Mouse (Mus musculus) heart, postnatal 4 days (tissue): ENCODE data around the gene Gm49394. TPM values are rescaled to one million over a fixed set of nuclear protein-coding genes. Genes with fewer than 3 reads are reported as not detected.

ENCODE experiments used
- DNase-seq: peaks from one replicate; pipeline ENCODE4 v3.0.0; 2021
- total RNA-seq, 2 experiments: library from RNA; stranded (reverse); gene quantifications; 2 replicates each; pipeline ENCODE4 v1.2.3; 2021

The Gm49394 gene
- under 1 TPM in 1 of 2 experiments, not detected in 1; 0.16 TPM for total RNA-seq

DNA sequence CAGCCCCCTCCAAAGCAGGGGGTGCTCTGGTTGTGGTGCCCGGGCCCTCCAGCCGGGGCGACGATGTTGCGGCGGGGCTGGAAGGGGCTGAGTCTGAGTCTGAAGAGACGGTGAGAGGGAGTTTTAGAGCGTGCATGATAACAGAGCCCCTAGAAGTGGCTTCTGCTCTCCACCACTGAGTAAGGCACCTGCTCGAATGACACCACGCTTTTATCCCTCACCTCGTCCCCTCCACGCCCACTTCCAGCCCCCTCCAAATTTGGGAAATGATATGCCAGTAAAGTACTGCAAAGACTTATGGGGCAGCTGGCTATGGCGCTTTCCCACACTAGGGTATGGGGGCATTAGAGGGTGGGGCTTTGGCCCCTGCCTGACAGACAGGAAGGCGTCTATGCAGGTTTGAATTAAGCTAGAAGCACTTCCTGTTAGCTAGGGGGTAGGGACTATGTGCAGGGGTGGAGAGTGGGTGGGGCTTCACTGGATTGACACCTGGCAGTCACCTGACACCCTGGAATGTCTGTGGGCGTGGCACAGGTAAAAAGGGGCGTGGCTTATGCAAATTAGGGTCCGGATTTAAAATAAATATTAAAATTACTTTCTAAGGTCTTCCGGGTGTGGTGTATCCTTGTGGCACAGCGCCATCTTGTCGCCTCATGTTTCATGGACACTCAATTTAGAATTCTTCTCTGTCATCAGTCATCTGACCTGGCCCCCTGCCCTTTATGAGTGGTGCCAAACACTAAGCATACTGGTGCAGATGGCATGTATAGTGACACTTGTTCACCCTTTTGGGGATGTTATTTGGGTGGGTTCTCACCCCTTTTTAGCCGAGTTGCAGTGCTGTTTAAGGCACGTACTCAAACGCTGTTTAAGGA lies at the start of gene Gm49394:
Gene Gm49394 (minus strand): TSS at position 192 of the 875 bp plus-strand sequence.
- peak; percentile 20 for DNase-seq

DNA sequence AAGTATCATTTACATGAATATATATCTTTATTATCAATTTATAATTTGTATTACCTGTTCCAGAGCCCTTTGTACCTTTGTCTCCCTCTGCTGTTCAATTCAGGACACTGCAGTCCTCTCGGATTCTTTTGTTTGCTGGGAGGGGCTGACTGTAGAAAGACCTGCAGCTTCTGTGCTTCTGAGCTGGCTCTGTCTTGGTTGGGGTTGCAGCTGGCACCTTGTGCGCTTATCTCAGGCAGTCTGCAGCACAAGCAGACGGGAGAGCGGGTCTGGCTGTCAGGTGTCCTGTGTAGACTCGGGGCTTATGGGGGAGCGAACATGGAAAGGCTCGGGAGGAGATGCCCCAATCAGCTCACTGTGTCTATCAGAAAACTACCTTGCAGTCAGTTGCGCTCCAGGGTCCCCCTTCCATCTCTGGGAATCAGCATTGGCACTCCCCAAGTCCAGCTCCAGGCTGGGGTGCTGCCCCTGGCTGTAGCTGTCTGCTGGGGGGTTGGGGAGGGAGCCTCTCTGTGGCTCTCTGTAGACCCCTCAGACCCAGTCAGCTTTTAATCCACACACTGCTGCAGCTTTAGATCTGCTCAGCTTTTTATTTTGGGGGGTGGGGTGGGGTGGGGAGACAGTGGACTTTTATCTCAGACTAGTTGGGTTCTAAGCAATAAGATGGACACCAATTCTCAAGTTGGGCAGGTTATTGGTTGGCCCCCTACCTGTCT lies 45.2 kb upstream of the Gm49394 start:
- DNase-seq: peak; percentile 65

DNA sequence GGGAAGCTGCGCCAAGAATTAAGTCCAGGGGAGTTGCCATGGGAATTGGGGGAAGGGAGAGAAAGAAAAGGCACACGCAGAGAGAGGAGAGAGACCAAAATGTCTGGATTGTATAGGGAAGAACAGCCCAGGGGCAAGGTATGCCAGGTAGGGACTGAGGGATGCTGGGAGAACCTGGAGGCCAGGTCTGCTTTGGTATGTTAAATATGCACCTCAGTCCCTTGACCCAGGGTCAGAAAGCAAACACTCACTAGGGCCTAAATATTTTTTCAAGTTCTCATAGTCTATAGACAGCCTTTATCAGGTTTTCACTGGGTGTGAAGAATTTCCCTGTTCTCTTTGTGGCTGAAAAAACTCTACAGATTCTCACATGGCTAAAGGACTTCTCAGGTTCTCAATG lies 37.1 kb upstream of the Gm49394 start:
- no peak for DNase-seq

DNA sequence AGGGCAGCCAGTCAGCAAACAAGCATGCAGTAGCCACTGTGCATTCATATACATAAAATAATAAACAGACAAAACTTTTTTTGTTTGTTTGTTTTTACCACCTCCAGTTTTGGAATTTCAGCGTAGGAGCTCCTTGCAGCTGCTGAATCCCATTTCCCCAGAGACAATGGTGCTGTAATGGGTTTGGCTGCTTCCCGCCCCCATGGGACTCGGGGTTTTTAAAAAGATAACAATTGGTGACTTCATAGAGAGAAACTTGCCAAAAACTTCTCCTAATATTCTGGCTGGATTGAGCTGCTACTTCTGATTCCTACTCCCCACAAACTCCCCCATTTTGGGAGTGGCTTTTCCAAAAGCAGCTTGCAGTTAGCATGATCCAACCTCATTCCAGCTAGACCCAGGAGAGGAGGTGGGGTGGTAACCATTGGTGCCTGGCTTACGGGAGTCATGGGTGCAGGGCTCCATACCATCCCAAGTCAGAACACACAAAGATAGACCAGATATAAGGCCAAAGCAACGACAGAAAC lies 29.7 kb upstream of the Gm49394 start:
- peak; percentile 75 for DNase-seq

DNA sequence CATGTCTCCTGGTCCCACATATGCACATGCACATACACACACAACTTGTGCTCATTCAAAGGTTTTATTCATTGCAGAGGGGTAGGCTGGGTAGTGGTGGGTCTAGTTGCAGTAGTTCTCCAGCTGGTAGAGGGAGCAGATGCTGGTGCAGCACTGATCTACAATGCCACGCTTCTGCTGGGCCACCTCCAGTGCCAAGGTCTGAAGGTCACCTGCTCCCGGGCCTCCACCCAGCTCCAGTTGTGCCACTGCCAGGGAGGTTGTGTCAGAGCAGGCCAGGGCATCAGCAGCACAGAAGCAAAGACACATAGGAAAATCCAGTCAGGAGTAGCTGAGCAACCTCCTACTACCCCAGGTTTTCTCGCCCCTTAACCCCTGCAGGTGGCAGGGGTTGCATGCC lies 8.9 kb upstream of the Gm49394 start:
- no peak for DNase-seq

DNA sequence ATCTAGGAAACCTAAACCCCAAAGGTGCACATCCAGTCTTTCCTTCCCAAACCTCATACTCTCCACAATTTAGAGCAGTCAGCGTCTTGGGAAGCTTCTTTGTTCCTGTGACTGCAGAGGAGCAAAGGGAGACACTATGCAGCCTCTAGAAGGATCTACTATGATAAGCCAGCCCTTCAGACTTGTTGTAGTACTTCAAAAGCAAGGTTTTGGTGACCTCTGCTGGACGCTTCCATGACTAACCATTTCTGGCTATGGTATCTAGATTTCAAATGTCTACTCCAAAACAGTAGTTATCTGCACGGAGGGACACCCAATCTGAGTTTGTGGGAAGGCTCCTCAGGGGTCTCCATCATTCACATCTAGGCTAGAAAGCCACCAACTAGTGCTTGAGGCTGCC lies 5.9 kb upstream of the Gm49394 start:
- DNase-seq: peak; percentile 75

DNA sequence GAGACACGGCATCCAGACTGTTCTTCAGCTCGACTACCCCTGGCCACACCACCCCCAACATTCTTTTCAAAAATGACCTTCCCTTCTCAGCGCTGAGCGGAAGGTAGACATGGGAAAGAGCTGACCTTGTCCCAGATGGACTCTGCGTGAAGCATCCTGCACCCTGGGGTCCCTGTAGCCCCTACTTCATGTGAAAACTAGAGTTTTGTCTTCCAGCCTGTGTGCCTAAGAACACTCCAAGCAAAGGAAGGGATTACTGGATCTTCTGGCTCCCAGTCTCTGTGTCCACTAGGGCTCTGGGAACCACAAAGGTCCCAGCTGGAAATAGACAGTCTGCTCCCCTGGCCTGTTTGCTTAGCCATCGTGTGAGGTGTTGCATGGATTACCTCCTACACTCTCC lies 5.4 kb upstream of the Gm49394 start:
- no peak for DNase-seq

DNA sequence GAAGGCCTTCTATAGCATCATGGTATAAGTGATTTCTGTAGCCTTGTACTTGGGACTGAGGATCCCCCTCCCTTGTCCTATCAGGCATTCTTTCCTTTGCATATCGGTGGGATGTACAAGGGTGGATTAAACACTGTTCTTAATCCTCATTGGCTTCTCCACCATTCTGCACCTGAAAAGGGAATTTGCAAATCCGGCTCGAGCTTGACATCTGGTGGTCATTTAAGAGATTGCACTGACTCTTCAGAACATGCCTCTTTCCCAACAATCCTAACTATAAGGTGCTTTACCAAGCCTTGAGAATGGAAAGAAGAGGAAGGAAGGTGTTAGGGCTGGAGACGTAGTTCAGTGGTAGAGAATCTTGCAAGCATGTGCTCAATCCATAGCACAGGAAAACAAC lies 2.4 kb upstream of the Gm49394 start:
- peak; percentile 70 for DNase-seq

DNA sequence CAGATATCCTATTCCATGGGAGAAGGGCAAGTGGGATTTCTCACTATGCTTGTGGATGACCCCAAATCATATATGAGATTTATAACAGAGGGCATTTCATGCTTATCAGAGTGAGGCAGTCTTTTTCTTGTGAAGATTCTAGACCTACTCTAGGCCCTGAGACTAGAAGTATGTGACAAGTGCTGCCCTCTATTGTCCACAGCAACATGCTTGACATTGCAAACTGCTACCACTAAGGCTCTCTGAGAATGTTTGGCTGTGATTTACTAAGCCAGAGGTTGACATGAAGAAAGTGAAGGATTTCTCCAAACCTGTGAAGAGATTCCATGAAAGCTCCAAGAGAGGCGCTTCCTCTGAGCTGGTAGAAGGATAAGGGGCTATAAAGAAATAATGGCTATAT lies 1.3 kb upstream of the Gm49394 start:
- DNase-seq: no peak

DNA sequence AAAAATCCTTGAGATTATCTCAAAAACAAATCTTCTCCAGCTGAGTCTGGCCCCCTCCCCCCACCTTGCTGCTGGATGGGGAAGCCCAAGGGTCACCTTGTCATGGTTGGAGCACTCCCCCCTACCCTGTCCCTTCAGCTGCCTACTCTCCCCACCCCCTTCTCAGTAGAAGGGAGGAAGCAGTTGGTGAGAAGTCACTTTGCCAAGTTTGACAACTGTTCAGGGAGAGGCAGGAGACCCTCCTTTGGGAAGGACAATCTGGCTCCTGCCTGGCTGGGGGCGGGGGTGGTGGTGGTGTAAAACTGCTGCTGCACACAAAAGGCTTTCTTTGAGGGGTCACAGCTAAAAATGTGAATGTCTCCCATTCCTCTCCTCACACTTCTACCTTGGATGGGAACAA lies 1.4 kb downstream of the Gm49394 start:
- no peak for DNase-seq

DNA sequence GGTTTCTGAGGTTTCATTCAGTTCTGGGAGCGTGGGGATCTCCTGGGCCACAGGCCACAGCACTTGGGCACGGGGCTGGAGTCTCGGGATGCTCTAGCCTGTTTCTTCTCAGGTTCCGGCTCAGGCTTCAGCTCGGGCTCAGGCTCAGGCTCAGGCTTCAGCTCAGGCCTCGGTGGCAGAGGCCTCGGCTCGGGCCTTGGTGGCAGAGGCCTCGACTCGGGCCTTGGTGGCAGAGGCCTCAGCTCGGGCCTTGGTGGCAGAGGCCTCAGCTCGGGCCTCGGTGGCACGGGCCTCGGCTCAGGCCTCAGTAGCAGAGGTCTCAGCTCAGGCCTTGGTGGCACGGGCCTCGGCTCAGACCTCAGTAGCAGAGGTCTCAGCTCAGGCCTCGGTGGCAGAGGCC lies 2.2 kb downstream of the Gm49394 start:
- peak; percentile 4 for DNase-seq

DNA sequence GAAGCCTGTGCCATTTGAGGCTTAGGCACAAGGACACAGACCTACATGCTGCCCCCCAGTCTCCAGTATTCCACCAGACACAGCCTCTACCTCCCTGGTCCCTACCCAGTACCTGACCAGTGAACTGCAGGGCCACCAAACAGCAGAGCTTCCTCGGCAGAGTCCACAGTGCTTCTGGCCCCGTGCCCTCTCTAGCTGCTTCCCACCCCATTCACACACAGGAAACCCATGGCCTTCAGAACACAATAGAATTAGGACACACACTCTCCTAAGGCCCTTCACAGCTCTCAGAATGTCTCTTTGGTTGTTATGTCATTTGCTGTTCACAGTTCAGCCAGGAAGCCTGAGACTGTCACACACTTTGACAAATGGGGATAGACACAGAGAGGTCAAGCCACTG lies 3.1 kb downstream of the Gm49394 start, which contains the start of gene Igf2:
Gene Igf2 (minus strand): TSS at position 158 of the 400 bp plus-strand sequence.
- no peak for DNase-seq

DNA sequence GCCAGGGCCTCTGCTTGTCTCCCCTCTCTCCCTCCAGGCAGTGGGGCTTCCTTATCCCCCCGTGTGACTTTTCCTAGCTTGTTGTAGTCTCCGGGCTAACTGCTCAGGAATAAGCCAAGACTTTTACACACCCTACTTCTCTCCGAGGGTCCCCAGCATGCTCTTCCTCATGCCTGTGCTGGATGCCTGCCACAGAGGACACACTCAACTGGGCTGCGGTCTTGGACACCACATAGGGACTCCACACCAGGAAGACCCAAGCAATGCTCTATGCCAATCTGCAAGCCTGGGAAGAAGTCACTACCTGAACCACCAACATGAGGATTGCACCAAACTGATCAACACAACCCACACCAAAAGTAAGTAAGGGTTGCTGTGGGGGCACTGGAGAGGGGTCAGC lies 3.6 kb downstream of the Gm49394 start:
- DNase-seq: no peak

DNA sequence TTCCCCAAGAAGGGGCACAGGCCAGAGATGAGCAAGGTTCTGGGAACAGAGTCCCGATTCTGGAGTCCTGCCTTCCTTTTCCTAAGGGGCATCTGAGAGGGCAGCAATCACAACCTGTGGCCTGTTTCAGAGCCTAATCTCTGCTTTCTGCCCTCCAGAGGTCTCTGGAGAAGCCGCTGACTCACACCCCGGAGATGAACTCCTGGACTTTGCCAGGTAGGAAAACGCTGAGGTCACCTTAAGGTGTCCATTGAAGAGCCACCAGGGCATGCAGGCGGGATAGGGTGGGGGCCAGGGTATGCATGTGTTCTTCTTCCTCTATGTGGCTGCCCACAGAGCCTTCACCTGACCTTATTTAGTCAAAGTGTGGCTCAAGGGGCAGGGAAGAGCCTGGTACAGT lies 4.4 kb downstream of the Gm49394 start:
- DNase-seq: no peak

DNA sequence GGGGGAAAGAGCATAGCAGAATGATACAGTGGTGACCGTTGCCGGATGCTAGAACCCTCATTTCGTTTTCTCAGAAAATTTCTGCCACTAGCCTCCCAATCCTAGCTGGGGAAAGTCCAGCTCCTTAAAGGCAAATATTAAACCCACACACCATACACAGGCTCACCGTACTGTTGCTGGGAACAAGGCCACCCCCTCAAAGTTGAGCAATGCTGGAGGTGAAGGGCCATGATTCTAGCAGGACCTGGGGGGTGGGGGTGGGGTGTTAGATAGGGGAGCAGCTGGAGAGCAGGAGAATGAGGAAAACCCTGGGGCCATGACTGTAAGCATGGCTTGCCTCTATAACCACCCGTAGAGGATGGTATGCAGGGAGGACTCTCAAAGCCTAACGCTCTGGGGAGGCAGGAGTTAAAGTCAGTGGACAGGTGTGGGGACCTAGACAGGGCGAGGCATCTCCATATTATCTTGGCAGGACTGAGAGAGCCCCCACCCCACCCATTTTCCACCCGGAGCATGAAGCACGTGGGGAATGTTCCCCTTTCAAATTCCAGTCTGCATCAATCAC lies 5.2 kb downstream of the Gm49394 start:
- no peak for DNase-seq

DNA sequence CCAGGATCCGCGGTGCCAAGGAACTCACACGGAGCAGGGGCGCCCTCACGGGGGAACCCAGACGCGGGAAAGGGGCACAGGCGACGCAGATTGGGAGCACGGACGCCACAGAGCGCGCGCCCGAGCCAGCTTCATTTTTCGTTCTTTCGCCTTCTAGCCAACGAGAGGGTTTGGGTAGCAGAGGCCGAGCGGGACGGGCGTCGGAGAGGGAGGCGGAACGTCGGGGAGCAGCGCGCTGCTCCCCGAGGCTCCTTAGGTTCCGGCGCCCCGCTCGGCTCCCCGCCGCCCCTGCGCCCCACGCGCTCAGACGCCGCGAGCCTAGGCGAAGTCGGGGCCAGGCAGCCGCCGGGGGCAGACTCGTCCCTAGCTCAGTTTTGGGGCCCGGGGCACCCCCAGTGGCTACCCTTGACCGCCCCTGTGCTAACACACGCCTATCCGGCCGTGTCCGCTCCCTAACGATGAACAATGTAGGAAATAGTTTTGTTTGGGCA lies 5.8 kb downstream of the Gm49394 start:
- peak; percentile 65 for DNase-seq

DNA sequence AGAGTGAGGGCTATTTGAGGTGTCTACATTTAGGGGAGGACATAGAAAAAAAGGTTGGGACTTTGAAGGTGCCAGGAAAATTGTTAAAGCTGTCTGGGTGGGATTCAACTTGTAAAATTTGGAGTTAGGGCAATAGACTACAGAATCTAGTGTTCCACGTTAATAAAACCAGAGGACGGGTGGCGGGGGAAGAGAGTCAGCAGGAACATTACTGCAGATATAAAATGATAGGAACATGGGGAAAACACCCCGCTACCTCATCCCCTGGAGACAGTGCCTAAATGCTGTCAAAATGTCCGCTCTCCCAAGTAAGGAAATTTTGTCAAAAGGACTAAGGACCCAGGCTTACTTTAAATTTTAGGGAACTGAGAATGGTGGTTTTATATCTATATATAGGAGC lies 6.6 kb downstream of the Gm49394 start:
- no peak for DNase-seq

DNA sequence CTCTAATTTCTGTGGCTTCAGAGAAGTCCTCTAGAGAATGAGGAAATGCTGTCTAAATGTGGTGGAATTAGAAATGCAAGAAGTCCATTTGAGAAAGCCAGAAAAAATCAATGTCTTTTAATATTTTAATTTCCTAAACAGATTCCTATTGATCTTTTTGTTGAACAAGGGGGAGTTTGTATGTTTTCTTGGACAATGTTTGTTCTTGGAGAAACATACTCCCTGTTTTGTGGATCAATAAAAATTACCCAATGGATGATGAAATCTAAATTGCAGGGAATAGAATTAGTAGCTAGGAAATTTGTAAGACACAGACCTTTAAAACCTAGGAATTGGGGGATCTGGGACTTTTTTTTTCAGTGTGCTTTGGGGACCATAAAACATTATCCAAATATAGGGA lies 7.9 kb downstream of the Gm49394 start:
- no peak for DNase-seq

DNA sequence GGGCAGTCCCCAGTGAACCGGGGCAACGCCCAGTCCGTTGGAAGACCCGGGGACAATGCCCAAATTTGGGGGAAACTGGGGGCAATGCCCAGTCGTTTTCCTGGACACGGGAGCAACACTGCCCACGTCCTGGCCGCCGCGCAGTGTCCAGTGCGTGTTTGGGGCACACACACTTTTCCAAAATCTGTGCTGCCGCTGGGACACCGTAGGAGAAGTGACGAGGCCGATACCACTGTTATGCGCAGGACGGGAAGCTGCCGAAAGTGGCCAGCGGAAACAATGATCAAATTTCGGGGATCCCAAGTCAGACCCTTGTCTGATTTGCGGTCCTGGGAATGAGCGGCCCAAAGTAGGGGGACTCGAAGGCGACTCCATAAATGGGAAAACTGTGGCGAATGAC lies 8.7 kb downstream of the Gm49394 start:
- DNase-seq: no peak

DNA sequence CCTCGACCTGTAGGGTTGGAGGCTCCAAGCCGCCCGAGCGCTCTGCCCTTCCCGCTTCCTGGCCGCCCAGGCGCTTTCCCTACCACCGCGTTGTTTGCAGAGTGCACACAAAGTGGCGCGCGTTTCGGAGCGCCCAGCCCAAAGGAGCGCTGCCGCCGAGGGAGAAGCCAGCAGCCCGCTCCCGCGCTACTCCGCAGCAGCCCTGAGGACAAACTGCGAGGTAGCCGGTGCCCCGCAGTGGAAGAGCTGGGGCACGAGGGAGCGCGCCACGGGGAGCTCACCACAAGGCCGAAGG lies 9.1 kb downstream of the Gm49394 start:
- DNase-seq: peak; percentile 60

DNA sequence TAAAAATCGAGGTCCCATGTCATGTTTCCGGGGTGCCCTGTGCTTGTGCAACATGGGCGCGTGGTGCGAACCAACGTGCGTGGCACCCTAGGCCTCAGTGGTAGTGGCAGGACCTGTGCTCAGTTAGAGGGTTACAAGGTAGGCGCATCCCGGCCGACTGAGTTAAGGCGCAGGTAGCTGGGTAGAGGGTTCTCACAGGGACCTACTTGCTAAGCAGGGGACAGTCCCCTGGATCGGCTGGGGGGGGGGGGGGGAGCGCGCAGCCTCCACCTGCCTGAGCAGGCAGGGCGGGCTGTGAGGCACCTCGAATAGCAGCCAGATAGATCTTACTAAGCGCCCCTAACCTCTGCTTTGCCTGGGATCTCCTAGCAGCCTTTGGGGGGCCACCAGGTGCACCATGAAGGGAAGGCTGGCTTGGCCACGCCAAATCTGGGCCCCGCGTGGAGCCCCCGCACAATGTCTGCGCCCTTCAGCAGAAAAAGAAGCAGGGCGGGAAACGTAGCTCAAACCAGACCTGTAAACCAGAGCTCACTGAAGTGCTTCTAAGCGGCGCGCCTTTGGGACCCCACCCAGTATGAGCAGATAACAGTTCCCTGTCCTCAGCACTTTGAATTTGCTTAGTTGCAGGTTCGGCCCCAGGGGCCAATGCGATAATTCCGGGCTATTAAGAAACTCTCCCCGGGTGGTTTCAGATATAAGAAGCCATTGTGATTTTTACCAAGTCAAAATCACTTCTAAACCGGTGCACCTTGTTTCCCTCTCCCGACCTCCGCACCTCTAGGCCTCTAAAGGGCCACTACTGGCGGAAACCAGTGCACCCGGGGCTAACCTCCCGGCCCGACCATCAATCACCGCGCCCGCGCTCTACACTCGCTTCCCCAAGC lies 9.7 kb downstream of the Gm49394 start:
- no peak for DNase-seq

DNA sequence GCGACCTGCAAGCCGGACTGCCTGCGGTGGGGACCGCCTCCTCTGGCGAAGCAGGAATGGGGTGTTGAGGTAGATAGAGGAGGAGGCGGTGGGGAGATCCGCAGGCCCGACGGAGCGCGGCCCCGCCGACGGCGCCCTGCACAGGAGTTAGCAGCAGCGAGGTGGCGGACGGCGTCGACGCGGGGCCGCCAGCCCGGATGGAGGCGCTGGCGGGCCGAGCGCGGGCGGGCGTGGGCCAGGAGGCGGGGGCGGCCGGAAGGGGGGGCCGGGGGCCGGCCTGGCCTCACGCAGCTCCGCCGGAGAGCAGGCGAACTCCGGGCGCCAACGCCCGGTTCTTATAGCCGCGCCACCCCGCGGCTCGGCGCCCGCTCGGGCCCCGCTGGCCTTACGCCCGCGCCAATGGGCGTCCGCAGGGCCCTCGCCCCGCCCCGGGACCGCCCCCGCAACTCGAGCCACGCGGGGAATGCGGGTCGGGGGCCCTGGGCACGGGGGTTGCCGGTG lies 10.5 kb downstream of the Gm49394 start:
- DNase-seq: peak; percentile 66
